Mouse (Mus musculus): ENCODE results near the gene Gm1043. TPM values are rescaled to one million over a fixed set of nuclear protein-coding genes. Genes with fewer than 3 reads are reported as not detected.

Gene Gm1043
- polyA plus RNA-seq, 1 experiment from 2014 or later = 2.6 TPM

DNA sequence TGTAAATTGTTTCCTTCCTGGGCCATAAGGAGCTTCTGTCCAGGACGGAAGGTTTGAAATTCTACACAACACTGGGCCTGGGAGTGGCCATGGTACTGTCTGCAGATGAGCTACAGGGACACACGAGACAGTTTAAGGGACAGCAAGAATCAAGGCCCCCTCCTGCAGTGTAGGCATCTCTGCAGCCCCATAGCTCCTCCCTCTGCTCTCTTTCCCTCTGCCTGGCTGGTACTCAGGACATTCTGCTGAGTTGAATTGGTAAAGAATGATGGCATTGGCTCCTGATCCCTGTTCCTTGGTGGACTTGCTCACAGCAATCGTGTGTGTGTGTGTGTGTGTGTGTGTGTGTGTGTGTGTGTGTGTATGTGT lies 7.9 kb upstream of the Gm1043 start:
- no peak overlapping the region for H3K9ac ChIP-seq
- H3K9me3 ChIP-seq = no peaks in the 10 kb centered on the region
- 49% methylated on average over 3 of the region's 3 CpGs for WGBS
- peak; percentile 44 for ATAC-seq (replicated peaks)
- peaks cover 17% of the 10 kb centered on the region for H3K4me1 ChIP-seq
- H3K4me2 ChIP-seq = no peak overlapping the region
- 0 out of 2 replicates have a peak overlapping the region, but pooled peaks have one; percentile 61 for H3K27ac ChIP-seq
- H3K36me3 ChIP-seq (replicated peaks) = no peaks in the 10 kb centered on the region
- no peaks in the 10 kb centered on the region for H3K27me3 ChIP-seq (replicated peaks)
- no peak overlapping the region for H3K4me3 ChIP-seq

DNA sequence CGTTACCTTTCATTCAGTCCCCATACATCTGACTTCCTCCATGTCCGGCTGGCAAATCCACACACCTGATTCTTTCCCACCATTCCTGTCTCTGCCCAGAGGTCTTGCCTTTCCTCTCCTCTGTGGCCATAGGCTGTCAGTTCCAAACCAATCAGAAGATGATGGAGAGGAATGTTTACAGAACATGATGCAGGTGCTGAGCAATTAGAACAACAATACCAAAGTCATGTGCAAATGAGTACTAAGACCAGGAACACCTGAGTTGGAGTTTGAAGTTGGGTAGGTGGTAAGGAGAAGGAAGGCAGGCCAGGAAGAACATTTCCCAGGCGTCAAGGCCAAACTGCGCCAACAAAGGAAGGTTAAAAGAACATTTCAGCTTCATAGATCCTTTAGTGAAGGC lies 5.7 kb upstream of the Gm1043 start:
- H3K36me3 ChIP-seq (replicated peaks) = no peaks in the 10 kb centered on the region
- no peak for ATAC-seq (replicated peaks)
- H3K9ac ChIP-seq = no peak overlapping the region
- no peaks in the 10 kb centered on the region for H3K27me3 ChIP-seq (replicated peaks)
- WGBS = 95% methylated on average over 4 of the region's 4 CpGs
- H3K4me2 ChIP-seq = no peak overlapping the region
- no peaks in the 10 kb centered on the region for H3K9me3 ChIP-seq
- H3K27ac ChIP-seq = no peak overlapping the region
- peaks cover 25% of the 10 kb centered on the region for H3K4me1 ChIP-seq
- no peak overlapping the region for H3K4me3 ChIP-seq

DNA sequence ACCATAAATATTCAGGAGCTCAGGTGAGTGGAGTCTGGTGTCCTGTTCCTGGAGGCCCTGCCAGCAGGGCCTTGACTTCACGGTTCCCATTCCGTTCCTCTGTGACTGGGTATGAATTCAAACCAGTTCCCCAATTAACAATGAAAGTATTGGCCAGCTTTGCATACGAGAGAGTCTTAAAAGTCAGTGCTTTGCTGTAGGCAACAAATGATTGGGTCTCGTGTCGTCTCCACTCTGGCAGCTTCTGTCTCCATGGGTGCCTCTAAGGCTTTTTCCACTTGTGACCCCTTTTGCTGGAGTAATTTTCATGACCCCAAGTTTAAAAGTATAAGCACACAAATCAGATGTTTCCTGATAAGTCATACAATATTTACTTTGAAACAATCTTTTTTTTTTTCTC lies 4.6 kb upstream of the Gm1043 start:
- Histone ChIP-seq H3K36me3 (replicated peaks) (peaks cover under 1% of the 10 kb centered on the region; the same call in 1 of the 2 replicates), H3K27ac (no peak overlapping the region), H3K4me3 (no peak overlapping the region), H3K9me3 (no peaks in the 10 kb centered on the region), H3K9ac (no peak overlapping the region), H3K4me1 (peaks cover 25% of the 10 kb centered on the region), H3K4me2 (no peak overlapping the region), H3K27me3 (replicated peaks) (no peaks in the 10 kb centered on the region)
- WGBS = 78% methylated on average over 5 of the region's 5 CpGs
- no peak for ATAC-seq (replicated peaks)

DNA sequence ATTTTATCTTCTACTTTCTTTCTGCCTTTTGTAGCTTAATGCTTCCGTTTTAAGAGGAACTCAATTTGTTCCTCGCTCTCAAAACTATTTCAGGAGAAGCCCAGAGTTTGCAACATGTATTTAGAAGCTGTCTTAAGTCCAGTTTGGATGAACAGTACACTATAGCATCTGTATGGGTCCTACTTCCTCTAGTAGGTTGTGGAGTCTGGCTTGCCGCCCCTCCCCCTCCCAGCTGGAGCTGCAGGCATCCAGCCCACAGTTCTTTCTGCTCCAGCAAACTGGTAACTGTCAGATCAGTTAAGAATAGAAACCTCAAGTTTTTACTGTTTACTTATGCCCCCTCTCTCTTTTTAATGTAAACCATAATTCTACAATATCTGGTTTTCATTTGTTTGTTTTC lies 2.8 kb upstream of the Gm1043 start:
- WGBS = 27% methylated on average over 3 of the region's 3 CpGs

DNA sequence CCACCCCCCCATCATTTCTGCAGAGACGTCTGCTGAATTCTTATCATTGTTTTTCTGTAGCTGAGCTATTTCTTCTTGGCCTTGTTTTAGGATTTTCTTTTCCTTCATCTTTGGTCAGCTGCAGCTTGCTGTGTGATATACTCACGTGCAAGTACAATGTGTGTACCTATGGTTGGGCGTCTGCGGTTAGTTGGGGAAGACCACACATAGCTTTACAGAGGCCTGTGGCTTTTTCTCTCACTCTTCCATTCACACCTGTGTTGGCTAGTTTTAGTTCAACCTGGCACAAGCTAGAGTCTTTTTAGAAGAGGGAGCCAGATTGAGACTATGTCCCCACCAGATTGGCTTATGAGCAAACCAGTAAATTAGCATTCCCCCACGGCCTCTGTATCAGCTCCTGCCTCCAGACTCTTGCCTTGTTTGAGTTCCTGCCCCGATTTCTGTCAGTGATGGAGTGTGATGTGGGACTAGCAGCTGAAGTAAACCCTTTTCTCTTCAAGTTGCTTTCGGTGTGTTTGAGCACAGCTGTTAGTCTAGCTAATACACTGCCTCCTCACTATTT lies 1.9 kb upstream of the Gm1043 start:
- ATAC-seq (replicated peaks) = no peak
- Histone ChIP-seq H3K27me3 (replicated peaks) (no peaks in the 10 kb centered on the region), H3K9ac (no peak overlapping the region), H3K4me2 (no peak overlapping the region), H3K27ac (no peak overlapping the region), H3K9me3 (no peaks in the 10 kb centered on the region), H3K4me3 (no peak overlapping the region), H3K4me1 (peaks cover 13% of the 10 kb centered on the region), H3K36me3 (replicated peaks) (peaks cover 8% of the 10 kb centered on the region; the same call in 1 of the 2 replicates)
- 63% methylated on average over 7 of the region's 7 CpGs for WGBS

More for the DNA sequence above, 2.8 kb upstream of the Gm1043 start:
- Histone ChIP-seq H3K27me3 (replicated peaks) (no peaks in the 10 kb centered on the region), H3K4me1 (peaks cover 13% of the 10 kb centered on the region), H3K36me3 (replicated peaks) (peaks cover 8% of the 10 kb centered on the region; the same call in 1 of the 2 replicates), H3K4me2 (no peak overlapping the region), H3K27ac (no peak overlapping the region), H3K9me3 (no peaks in the 10 kb centered on the region), H3K4me3 (no peak overlapping the region), H3K9ac (no peak overlapping the region)
- no peak for ATAC-seq (replicated peaks)

DNA sequence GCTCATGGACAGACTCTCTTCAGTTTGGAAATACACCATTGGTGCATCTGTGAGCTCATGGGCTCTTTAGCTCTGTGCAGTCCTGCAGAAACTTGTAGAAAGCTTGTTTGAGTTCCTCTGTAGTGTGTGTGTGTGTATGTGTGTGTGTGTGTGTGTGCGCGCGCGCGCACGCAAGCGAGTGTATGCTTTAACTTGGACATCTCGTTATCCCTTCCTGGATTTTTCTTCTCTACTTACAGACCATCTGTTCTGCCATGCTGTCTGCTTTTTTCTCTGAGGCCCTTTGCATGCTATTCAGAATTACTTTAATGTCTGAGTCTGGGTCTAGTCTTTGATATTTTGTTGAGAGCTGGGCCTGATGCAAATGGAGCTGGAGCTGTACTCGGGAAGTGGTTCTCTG lies 1.3 kb upstream of the Gm1043 start:
- no peak for ATAC-seq (replicated peaks)
- H3K9me3 ChIP-seq = no peaks in the 10 kb centered on the region
- H3K4me3 ChIP-seq = no peak overlapping the region
- peaks cover 13% of the 10 kb centered on the region for H3K4me1 ChIP-seq
- no peak overlapping the region for H3K4me2 ChIP-seq
- H3K27me3 ChIP-seq (replicated peaks) = 0 out of 2 replicates have a peak, but pooled peaks cover under 1% of the 10 kb centered on the region
- no peak overlapping the region for H3K9ac ChIP-seq
- WGBS = 82% methylated on average over 9 of the region's 9 CpGs
- H3K27ac ChIP-seq = no peak overlapping the region
- H3K36me3 ChIP-seq (replicated peaks) = peaks cover 8% of the 10 kb centered on the region; the same call in 1 of the 2 replicates

DNA sequence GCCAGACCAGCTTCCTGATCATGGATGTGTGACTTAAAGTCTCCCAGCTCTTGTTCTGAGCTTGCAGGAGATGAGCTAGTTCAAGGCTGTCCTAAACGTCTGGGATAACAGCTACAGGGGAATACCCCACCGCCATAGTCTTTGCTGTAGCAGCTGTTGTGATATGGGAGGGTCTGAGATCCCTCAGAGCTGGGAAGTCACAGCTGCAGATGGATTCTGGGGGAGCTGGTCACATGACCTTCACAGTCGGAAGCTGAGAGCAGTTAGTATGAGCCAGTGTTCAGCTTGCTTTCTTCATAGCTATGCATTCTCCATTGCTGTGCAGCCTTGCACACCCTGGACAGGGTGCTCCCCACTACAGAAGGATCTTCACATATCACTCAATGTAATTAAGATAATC lies 748 bp downstream of the Gm1043 start:
- WGBS = 81% methylated on average over 3 of the region's 3 CpGs
- no peak for ATAC-seq (replicated peaks)
- H3K4me3 ChIP-seq = no peak overlapping the region

DNA sequence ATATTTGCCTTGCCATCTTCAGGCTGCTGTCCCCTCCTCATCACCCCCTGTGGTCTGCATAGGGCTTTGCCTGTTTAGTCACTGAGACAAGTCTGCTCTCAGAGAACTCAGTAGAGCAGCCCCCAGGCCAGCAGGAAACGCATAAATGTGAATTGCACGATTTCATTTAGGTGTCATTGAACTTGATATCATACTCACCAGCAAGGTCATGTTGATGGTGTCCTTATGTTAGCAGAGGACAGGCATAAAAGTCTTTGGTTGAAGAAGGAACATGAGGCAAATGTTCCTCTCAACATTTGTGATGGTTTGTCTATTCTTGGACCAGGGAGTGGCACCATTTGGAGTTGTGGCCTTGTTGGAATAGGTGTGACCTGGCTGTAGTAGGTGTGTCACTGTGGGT lies 2.6 kb downstream of the Gm1043 start:
- H3K4me2 ChIP-seq = no peak overlapping the region
- no peak for ATAC-seq (replicated peaks)

More for the DNA sequence above, 748 bp downstream of the Gm1043 start:
- Histone ChIP-seq H3K27ac (no peak overlapping the region), H3K27me3 (replicated peaks) (peaks cover 12% of the 10 kb centered on the region; the same call in 1 of the 2 replicates), H3K9me3 (no peaks in the 10 kb centered on the region), H3K4me2 (no peak overlapping the region), H3K4me1 (peaks cover 14% of the 10 kb centered on the region), H3K36me3 (replicated peaks) (peaks cover 8% of the 10 kb centered on the region; the same call in 1 of the 2 replicates), H3K9ac (no peak overlapping the region)

DNA sequence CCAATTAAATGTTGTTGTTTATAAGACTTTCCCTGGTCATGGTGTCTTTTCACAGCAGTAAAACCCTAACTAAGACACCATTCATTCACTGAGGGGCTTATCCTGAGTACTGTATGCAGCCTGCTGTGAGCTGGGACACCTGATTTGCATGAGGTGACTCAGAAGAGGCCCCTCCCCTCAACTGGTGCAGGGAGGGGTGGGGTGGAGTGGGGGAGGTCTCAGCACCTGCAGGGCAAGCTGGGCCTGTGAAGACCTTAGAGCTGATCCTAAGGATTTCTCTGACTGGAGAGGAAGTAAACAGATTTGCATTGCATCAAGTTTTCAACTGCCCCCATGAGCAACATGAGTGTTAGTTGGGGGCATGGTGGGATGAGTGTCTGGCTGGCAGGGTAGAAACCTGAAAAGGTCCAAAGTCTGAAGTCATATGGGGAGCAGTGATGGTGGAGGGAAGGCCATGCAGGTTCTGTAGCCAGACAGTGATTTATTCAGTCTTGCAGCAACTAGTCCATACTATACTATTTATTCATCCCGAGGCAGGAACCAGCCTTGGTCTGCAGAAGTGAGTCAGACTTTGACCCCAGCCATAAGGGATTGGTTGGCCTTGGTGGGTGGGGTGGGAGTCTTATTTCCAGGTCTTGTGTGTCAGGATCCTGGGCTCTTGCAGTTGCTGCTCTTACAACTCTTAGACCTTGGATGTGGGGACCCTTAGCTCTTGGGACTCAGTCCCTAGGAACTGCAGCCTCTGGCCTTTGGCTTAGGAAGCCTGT lies 3.4 kb downstream of the Gm1043 start:
- Histone ChIP-seq H3K36me3 (replicated peaks) (peaks cover 10% of the 10 kb centered on the region; the same call in 1 of the 2 replicates), H3K27ac (no peak overlapping the region), H3K27me3 (replicated peaks) (peaks cover 22% of the 10 kb centered on the region; the same call in 1 of the 2 replicates), H3K4me2 (no peak overlapping the region), H3K4me1 (peaks cover 13% of the 10 kb centered on the region), H3K9ac (no peak overlapping the region), H3K4me3 (no peak overlapping the region), H3K9me3 (no peaks in the 10 kb centered on the region)
- ATAC-seq (replicated peaks) = no peak
- WGBS = 74% methylated on average over 1 of the region's 1 CpGs

More for the DNA sequence above, 2.6 kb downstream of the Gm1043 start:
- 53% methylated on average over 2 of the region's 2 CpGs for WGBS
- H3K36me3 ChIP-seq (replicated peaks) = peaks cover 10% of the 10 kb centered on the region; the same call in 1 of the 2 replicates
- H3K9me3 ChIP-seq = no peaks in the 10 kb centered on the region
- no peak overlapping the region for H3K27ac ChIP-seq
- H3K4me1 ChIP-seq = peaks cover 15% of the 10 kb centered on the region
- no peak overlapping the region for H3K9ac ChIP-seq
- no peak overlapping the region for H3K4me3 ChIP-seq
- H3K27me3 ChIP-seq (replicated peaks) = peaks cover 20% of the 10 kb centered on the region; the same call in 1 of the 2 replicates

DNA sequence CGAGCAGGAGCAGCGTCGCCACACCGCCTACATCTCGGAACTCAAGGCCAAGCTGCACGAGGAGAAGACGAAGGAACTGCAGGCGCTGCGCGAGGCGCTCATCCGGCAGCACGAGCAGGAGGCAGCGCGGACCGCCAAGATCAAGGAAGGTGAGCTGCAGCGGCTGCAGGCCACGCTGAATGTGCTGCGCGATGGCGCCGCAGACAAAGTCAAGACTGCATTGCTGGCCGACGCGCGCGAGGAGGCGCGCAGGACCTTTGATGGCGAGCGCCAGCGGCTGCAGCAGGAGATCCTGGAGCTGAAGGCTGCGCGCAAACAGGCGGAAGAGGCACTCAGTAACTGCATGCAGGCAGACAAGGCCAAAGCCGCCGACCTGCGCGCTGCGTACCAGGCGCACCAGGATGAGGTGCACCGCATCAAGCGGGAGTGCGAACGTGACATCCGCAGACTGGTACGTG lies 6.0 kb downstream of the Gm1043 start:
- H3K4me3 ChIP-seq = peak overlapping the region; percentile 26
- under 1% methylated on average over 47 of the region's 47 CpGs for WGBS
- H3K4me1 ChIP-seq = peaks cover 10% of the 10 kb centered on the region
- peak; percentile 73 for ATAC-seq (replicated peaks)
- peak overlapping the region; percentile 55 for H3K4me2 ChIP-seq
- 0 out of 2 replicates have a peak, but pooled peaks cover 3% of the 10 kb centered on the region for H3K36me3 ChIP-seq (replicated peaks)
- peak overlapping the region; percentile 31; the same call in 1 of the 2 replicates for H3K9ac ChIP-seq
- no peaks in the 10 kb centered on the region for H3K9me3 ChIP-seq
- peaks cover 22% of the 10 kb centered on the region; the same call in 1 of the 2 replicates for H3K27me3 ChIP-seq (replicated peaks)
- peak overlapping the region; percentile 54 for H3K27ac ChIP-seq

DNA sequence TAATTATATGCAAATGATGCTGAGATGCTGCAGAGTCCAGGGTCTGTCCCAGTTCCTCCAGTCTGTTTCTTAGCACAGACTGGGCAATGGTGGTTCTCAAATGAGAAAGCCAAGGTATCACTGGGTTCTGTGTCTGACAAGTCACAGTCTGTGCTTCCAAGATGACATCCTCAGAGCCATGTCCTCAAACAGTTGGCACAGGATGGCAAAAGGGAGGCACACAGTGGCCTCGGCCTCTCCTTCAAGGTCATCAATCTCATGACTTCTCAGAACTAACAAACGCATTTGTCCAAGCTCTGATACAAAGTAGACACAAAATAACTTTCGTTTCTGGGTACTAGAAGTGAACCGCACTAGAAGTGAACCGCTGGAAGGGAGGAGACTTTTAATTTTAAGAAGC lies 9.8 kb downstream of the Gm1043 start:
- ATAC-seq (replicated peaks) = no peak
- Histone ChIP-seq H3K9ac (no peak overlapping the region), H3K27ac (no peak overlapping the region), H3K4me1 (peaks cover 10% of the 10 kb centered on the region), H3K4me2 (no peak overlapping the region), H3K4me3 (no peak overlapping the region), H3K27me3 (replicated peaks) (peaks cover 13% of the 10 kb centered on the region; the same call in 1 of the 2 replicates), H3K9me3 (no peaks in the 10 kb centered on the region), H3K36me3 (replicated peaks) (0 out of 2 replicates have a peak, but pooled peaks cover 2% of the 10 kb centered on the region)
- 92% methylated on average over 5 of the region's 5 CpGs for WGBS

DNA sequence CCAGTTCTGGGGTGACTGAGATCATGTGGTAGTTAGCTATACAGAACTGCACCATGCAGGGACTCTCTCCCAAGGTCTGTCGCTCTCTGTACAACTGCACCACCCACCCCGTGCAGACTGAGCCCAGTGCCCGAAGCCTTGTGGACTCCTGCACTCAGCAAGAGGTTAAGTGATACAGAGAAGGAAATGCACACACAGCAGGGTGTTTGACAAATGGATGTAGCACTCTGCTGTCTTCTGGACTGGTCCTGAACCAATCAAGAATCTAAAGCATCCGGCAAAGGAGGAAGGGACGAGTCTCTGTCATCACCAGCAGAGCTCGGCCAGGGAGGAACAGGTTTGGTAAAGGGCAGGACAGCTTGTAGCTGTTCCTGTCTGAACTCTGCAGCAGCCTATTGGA lies 12.4 kb downstream of the Gm1043 start:
- H3K4me2 ChIP-seq = no peak overlapping the region
- H3K9ac ChIP-seq = no peak overlapping the region
- no peaks in the 10 kb centered on the region for H3K4me1 ChIP-seq
- H3K27ac ChIP-seq = no peak overlapping the region
- no peak for ATAC-seq (replicated peaks)
- H3K36me3 ChIP-seq (replicated peaks) = 0 out of 2 replicates have a peak, but pooled peaks cover 3% of the 10 kb centered on the region
- no peak overlapping the region for H3K4me3 ChIP-seq
- H3K9me3 ChIP-seq = no peaks in the 10 kb centered on the region
- peaks cover 3% of the 10 kb centered on the region; the same call in 1 of the 2 replicates for H3K27me3 ChIP-seq (replicated peaks)
- 72% methylated on average over 6 of the region's 6 CpGs for WGBS
